In genomic region chr6:114857996-114858721, GRCm38 (mm10) we compare ENCODE assay signal across 14 mouse cellular contexts.
DNase-seq lines count a peak whose midpoint lies in the region; ATAC-seq and TF ChIP-seq lines count a peak whose summit lies in the region.
"Had no signal": no experiment of that assay in that cellular context is flagged by ENCODE, and none has a peak within 500 bp of the region (broad histone marks: within the 10 kb centered on the region; RNA-seq: fewer than 3 reads in every experiment).

No protein-coding gene starts in this region.

- no peak for DNase-seq in forebrain, embryonic 10.5 days (ENCODE audit: extremely low spot score, low spot score)
- DNase-seq in heart, postnatal 0 days (ENCODE audit: low spot score) = no peak
- no peak for DNase-seq in heart, postnatal 25 days (ENCODE audit: low spot score)
- DNase-seq in lung, postnatal 0 days (ENCODE audit: low spot score) = peak; percentile 77
- no peak for DNase-seq in lung, postnatal 36 days
- no peak for DNase-seq in gastrocnemius, postnatal 25 days
- DNase-seq: B cell, adult 2 months; cerebellum, adult 11-12 months; kidney, postnatal 14 days; lung, postnatal 14 days had no signal

- TF ChIP-seq CTCF in heart, postnatal 0 days (IDR thresholded peaks at IDR 0.05; ENCODE audit: low read depth) = no peak
- no peak for TF ChIP-seq CTCF in lung, postnatal 0 days (IDR thresholded peaks at IDR 0.05)

- TF ChIP-seq EP300 in heart, postnatal 0 days (IDR thresholded peaks at IDR 0.05; ENCODE audit: low read depth) = no peak
- TF ChIP-seq EP300 in lung, postnatal 0 days (IDR thresholded peaks at IDR 0.05) = no peak

- WGBS in forebrain, embryonic 10.5 days = 85% methylated on average over 3 of the region's 3 CpGs
- WGBS in forebrain, embryonic 16.5 days = 80% methylated on average over 3 of the region's 3 CpGs
- WGBS in heart, postnatal 0 days = 68% methylated on average over 3 of the region's 3 CpGs
- WGBS in lung, postnatal 0 days = 48% methylated on average over 3 of the region's 3 CpGs
- WGBS in limb, embryonic 13.5 days = 93% methylated on average over 3 of the region's 3 CpGs

- no peak overlapping the region for H3K4me3 ChIP-seq in forebrain, embryonic 10.5 days
- H3K4me3 ChIP-seq in forebrain, embryonic 16.5 days (replicated peaks; ENCODE audit: low read length) = no peak overlapping the region
- no peak overlapping the region for H3K4me3 ChIP-seq in heart, postnatal 0 days (ENCODE audit: low read depth, low read length)
- H3K4me3 ChIP-seq in lung, postnatal 0 days (ENCODE audit: low read depth, low read length) = no peak overlapping the region
- no peak overlapping the region for H3K4me3 ChIP-seq in limb, embryonic 13.5 days
- H3K4me3 ChIP-seq: heart, embryonic 12.5 days; midbrain, embryonic 10.5 days had no signal

- H3K4me1 ChIP-seq in forebrain, embryonic 10.5 days = peaks cover 26% of the 10 kb centered on the region
- H3K4me1 ChIP-seq in forebrain, embryonic 16.5 days (replicated peaks; ENCODE audit: control insufficient read depth, insufficient read depth, low read length) = no peaks in the 10 kb centered on the region
- H3K4me1 ChIP-seq in heart, postnatal 0 days (ENCODE audit: control insufficient read depth, insufficient read depth) = peaks cover 24% of the 10 kb centered on the region
- H3K4me1 ChIP-seq in lung, postnatal 0 days (ENCODE audit: insufficient read depth, low read depth, low read length) = peaks cover 22% of the 10 kb centered on the region
- H3K4me1 ChIP-seq in limb, embryonic 13.5 days = peaks cover 53% of the 10 kb centered on the region

- peaks cover 10% of the 10 kb centered on the region; the same call in 1 of the 2 replicates for H3K27me3 ChIP-seq in forebrain, embryonic 10.5 days (ENCODE audit: poor library complexity, severe bottlenecking)
- no peaks in the 10 kb centered on the region for H3K27me3 ChIP-seq in forebrain, embryonic 16.5 days (replicated peaks; ENCODE audit: control insufficient read depth, insufficient read depth, low read length)
- no peaks in the 10 kb centered on the region for H3K27me3 ChIP-seq in heart, postnatal 0 days (ENCODE audit: control insufficient read depth, insufficient read depth, low read length)
- H3K27me3 ChIP-seq in lung, postnatal 0 days (replicated peaks; ENCODE audit: insufficient read depth, low read length) = no peaks in the 10 kb centered on the region
- H3K27me3 ChIP-seq in limb, embryonic 13.5 days = no peaks in the 10 kb centered on the region
- H3K27me3 ChIP-seq: heart, embryonic 12.5 days had no signal

- no peaks in the 10 kb centered on the region for H3K9me3 ChIP-seq in forebrain, embryonic 10.5 days
- no peaks in the 10 kb centered on the region for H3K9me3 ChIP-seq in forebrain, embryonic 16.5 days (ENCODE audit: control insufficient read depth, low read length)
- H3K9me3 ChIP-seq in heart, postnatal 0 days (replicated peaks; ENCODE audit: control insufficient read depth, low read length) = no peaks in the 10 kb centered on the region
- H3K9me3 ChIP-seq in lung, postnatal 0 days (ENCODE audit: low read length) = no peaks in the 10 kb centered on the region
- H3K9me3 ChIP-seq in limb, embryonic 13.5 days = no peaks in the 10 kb centered on the region
- H3K9me3 ChIP-seq: heart, embryonic 12.5 days; midbrain, embryonic 10.5 days had no signal

- no peak for ATAC-seq in forebrain, embryonic 16.5 days
- no peak for ATAC-seq in heart, postnatal 0 days (ENCODE audit: insufficient read depth, low read depth)
- peak; percentile 27 for ATAC-seq in lung, postnatal 0 days
- ATAC-seq in limb, embryonic 13.5 days (ENCODE audit: low FRiP score, low read depth) = no peak

- H3K4me2 ChIP-seq in forebrain, embryonic 16.5 days (ENCODE audit: low read length) = no peak overlapping the region
- no peak overlapping the region for H3K4me2 ChIP-seq in heart, postnatal 0 days (ENCODE audit: low read depth, low read length)
- no peak overlapping the region for H3K4me2 ChIP-seq in lung, postnatal 0 days (replicated peaks; ENCODE audit: low read depth, low read length)
- no peak overlapping the region for H3K4me2 ChIP-seq in limb, embryonic 13.5 days (replicated peaks)
- H3K4me2 ChIP-seq: heart, embryonic 12.5 days had no signal

- H3K36me3 ChIP-seq in forebrain, embryonic 10.5 days (replicated peaks) = peaks cover 50% of the 10 kb centered on the region
- no peaks in the 10 kb centered on the region; the same call in 1 of the 2 replicates for H3K36me3 ChIP-seq in forebrain, embryonic 16.5 days (ENCODE audit: control insufficient read depth, insufficient read depth)
- H3K36me3 ChIP-seq in heart, postnatal 0 days (replicated peaks; ENCODE audit: control insufficient read depth, insufficient read depth, low read length) = peaks cover 35% of the 10 kb centered on the region
- H3K36me3 ChIP-seq in lung, postnatal 0 days (ENCODE audit: insufficient read depth, low read length) = peaks cover 17% of the 10 kb centered on the region
- peaks cover 48% of the 10 kb centered on the region for H3K36me3 ChIP-seq in limb, embryonic 13.5 days

- H3K27ac ChIP-seq in forebrain, embryonic 10.5 days = peak overlapping the region; percentile 37
- no peak overlapping the region for H3K27ac ChIP-seq in forebrain, embryonic 16.5 days (ENCODE audit: low read length)
- H3K27ac ChIP-seq in heart, postnatal 0 days (ENCODE audit: low read depth) = peak overlapping the region; percentile 32; the same call in 1 of the 2 replicates
- peak overlapping the region; percentile 61 for H3K27ac ChIP-seq in lung, postnatal 0 days (ENCODE audit: low read length)
- peak overlapping the region; percentile 44; the same call in 1 of the 2 replicates for H3K27ac ChIP-seq in limb, embryonic 13.5 days
- H3K27ac ChIP-seq: midbrain, embryonic 10.5 days had no signal

- no peak overlapping the region for H3K9ac ChIP-seq in forebrain, embryonic 16.5 days (replicated peaks; ENCODE audit: low read depth, low read length)
- no peak overlapping the region for H3K9ac ChIP-seq in heart, postnatal 0 days (replicated peaks; ENCODE audit: low read depth, low read length)
- no peak overlapping the region for H3K9ac ChIP-seq in lung, postnatal 0 days (replicated peaks; ENCODE audit: low read depth)
- no peak overlapping the region for H3K9ac ChIP-seq in limb, embryonic 13.5 days
- H3K9ac ChIP-seq: heart, embryonic 12.5 days had no signal

- intact Hi-C loops in heart, postnatal 25 days (cut with DNase I) = no loop called here
